Mouse (Mus musculus) stomach, postnatal 0 days (tissue): ENCODE results near the gene Slc13a3. TPM values are rescaled to one million over a fixed set of nuclear protein-coding genes. Genes with fewer than 3 reads are reported as not detected.
A peak's percentile ranks its signal among the peaks of the same experiment; 100 is the strongest.

Experiments
- ATAC-seq: fragments of 200-750 bp; cut with Nextera tagmentation; 2 replicates; pipeline ENCODE4 v1.8.0; 2017; ENCODE audit not compliant: low FRiP score, low TSS enrichment
- DNase-seq: peaks from one replicate; pipeline ENCODE4 v3.0.0-alpha.2; 2016; ENCODE audit warnings: low spot score
- H3K27ac ChIP-seq: fragments of 300-500 bp; sonication (generic); replicated peaks from 2 replicates; pipeline ENCODE4 v1.5.1; 2014; ENCODE audit warnings: mild to moderate bottlenecking, control low read depth
- H3K27me3 ChIP-seq: fragments of 300-500 bp; sonication (generic); 2 replicates; pipeline ENCODE4 v1.6.1; 2014; ENCODE audit warnings: low read length; ENCODE audit not compliant: control insufficient read depth, insufficient read depth
- H3K36me3 ChIP-seq: fragments of 300-500 bp; sonication (generic); 2 replicates; pipeline ENCODE4 v1.6.1; 2014; ENCODE audit warnings: low read length, mixed read lengths; ENCODE audit not compliant: control insufficient read depth, insufficient read depth
- H3K4me1 ChIP-seq: fragments of 300-500 bp; sonication (generic); replicated peaks from 2 replicates; pipeline ENCODE4 v1.6.1; 2014; ENCODE audit warnings: antibody characterized with exemption; ENCODE audit not compliant: control insufficient read depth, insufficient read depth
- H3K4me2 ChIP-seq: fragments of 300-500 bp; sonication (generic); replicated peaks from 2 replicates; pipeline ENCODE4 v1.6.1; 2014; ENCODE audit warnings: low read depth, mild to moderate bottlenecking, control low read depth, moderate library complexity
- H3K4me3 ChIP-seq: fragments of 300-500 bp; sonication (generic); 2 replicates; pipeline ENCODE4 v1.5.1; 2014; ENCODE audit warnings: low read depth, low read length, control low read depth
- H3K9ac ChIP-seq: fragments of 300-500 bp; sonication (generic); 2 replicates; pipeline ENCODE4 v1.6.1; 2014; ENCODE audit warnings: mild to moderate bottlenecking, low read length, control low read depth, mixed read lengths
- H3K9me3 ChIP-seq: fragments of 300-500 bp; sonication (generic); 2 replicates; pipeline ENCODE4 v1.6.1; 2016; ENCODE audit warnings: low read length; ENCODE audit not compliant: control insufficient read depth
- CTCF ChIP-seq: IDR thresholded peaks from 2 replicates; pipeline ENCODE4 v1.5.1; 2016; ENCODE audit warnings: antibody characterized with exemption, low read depth, mild to moderate bottlenecking, moderate library complexity
- EP300 ChIP-seq: optimal IDR thresholded peaks from 2 replicates; pipeline ENCODE3; 2016; ENCODE audit warnings: antibody characterized with exemption
- WGBS: fragments of 180-500 bp; shearing (Covaris S2); extraction: QIAGEN DNeasy Blood & Tissue Kit; methylation state at CpG from one replicate; pipeline ENCODE4 v1.1.7; 2014; 5-methylcytosine and 5-hydroxymethylcytosine counted together
- polyA plus RNA-seq: library from polyadenylated mRNA; unstranded; fragments of >200 nt; fragmentation: Nextera tagmentation; extraction: Ambion mirVana; gene quantifications from 2 replicates; pipeline ENCODE4 v1.2.1, GENCODE M21; 2015

The Slc13a3 gene
- polyA plus RNA-seq, 1 experiment from 2014 or later = 0.34 TPM

DNA sequence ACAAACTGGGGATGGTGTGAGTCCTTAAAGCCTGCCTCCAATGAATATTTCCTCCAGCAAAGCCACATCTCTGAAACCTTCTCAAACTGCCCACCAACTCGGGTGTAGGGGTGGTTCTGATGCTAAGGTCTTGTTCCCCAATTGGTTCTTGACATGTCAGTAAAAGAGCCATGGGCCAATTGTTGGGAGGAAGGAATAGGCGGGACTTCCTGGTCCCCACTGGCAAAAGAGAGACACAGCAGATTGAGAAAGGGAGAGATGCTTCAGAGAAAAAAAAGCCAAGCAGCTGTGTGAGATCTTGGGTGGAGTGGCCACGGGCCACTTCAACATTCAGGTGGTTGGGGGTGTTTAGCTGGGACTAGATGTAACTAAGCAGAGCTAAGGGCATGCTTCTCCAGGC lies 102.0 kb downstream of the Slc13a3 start:
- H3K4me1 ChIP-seq = no peaks in the 10 kb centered on the region
- DNase-seq = no peak
- WGBS = 15% methylated on average over 3 of the region's 3 CpGs
- H3K9ac ChIP-seq = no peak overlapping the region
- no peak for ATAC-seq
- no peaks in the 10 kb centered on the region for H3K36me3 ChIP-seq
- no peaks in the 10 kb centered on the region for H3K9me3 ChIP-seq
- TF ChIP-seq EP300 = no peak
- TF ChIP-seq CTCF = no peak
- no peak overlapping the region for H3K4me2 ChIP-seq
- H3K4me3 ChIP-seq = no peak overlapping the region
- H3K27me3 ChIP-seq = no peaks in the 10 kb centered on the region
- H3K27ac ChIP-seq = no peak overlapping the region

DNA sequence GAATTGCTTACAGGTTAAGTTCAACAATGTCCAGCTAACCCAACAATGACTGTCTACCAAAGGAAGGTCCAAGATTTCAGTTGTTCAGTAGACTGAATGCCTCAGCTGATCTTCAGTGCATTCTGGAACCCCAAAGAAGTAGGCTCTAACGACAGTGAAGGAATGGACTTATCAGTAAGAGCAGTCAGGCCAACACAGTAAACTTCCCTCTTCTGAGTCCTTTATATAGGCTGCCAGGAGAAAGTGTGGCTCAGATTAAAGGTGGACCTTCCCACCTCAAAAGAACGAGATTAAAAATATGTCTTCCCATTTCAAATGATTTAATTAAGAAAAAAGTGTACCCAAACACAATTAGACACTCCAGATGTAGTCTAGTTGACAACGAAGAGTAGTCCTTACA lies 102.7 kb downstream of the Slc13a3 start:
- Histone ChIP-seq H3K36me3 (no peaks in the 10 kb centered on the region), H3K27ac (no peak overlapping the region), H3K27me3 (no peaks in the 10 kb centered on the region), H3K9ac (no peak overlapping the region), H3K4me2 (no peak overlapping the region), H3K4me1 (no peaks in the 10 kb centered on the region), H3K4me3 (no peak overlapping the region), H3K9me3 (no peaks in the 10 kb centered on the region)
- ATAC-seq (no peak), DNase-seq (no peak)
- 75% methylated on average over 3 of the region's 3 CpGs for WGBS
- TF ChIP-seq CTCF (no peak), EP300 (no peak)

DNA sequence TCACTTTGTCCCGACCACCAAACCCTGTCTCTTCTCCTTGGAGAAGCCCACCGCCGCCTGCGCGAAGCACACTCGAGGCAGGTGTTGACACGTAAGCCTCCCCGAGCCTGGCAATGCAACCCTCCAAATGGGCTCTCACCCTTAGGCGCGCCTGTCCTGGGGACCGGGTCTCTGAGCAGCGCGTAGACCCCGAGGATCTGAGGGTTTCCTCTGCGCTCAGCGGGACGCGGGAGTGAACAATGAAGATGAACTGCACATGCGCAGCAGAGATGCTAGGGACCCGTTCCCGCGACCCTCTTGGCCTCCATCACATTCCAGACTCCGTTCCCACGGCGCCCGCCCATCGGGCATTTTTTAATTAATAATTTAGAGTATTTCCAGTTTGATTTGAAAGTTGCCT lies 104.5 kb downstream of the Slc13a3 start, which contains the start of gene Zfp663:
Gene Zfp663 (minus strand): TSS at position 234 of the 400 bp plus-strand sequence.
- no peak for TF ChIP-seq EP300
- no peak for TF ChIP-seq CTCF
- ATAC-seq (no peak), DNase-seq (no peak)
- Histone ChIP-seq H3K36me3 (no peaks in the 10 kb centered on the region), H3K4me2 (peak within 1 kb of the TSS; percentile 25; the same call in 1 of the 2 replicates), H3K4me3 (peak within 1 kb of the TSS; percentile 12), H3K27ac (no peak within 1 kb of the TSS), H3K9ac (no peak within 1 kb of the TSS), H3K4me1 (no peaks in the 10 kb centered on the region), H3K9me3 (no peaks in the 10 kb centered on the region), H3K27me3 (no peaks in the 10 kb centered on the region)
- WGBS = 2% methylated on average over 27 of the region's 27 CpGs

DNA sequence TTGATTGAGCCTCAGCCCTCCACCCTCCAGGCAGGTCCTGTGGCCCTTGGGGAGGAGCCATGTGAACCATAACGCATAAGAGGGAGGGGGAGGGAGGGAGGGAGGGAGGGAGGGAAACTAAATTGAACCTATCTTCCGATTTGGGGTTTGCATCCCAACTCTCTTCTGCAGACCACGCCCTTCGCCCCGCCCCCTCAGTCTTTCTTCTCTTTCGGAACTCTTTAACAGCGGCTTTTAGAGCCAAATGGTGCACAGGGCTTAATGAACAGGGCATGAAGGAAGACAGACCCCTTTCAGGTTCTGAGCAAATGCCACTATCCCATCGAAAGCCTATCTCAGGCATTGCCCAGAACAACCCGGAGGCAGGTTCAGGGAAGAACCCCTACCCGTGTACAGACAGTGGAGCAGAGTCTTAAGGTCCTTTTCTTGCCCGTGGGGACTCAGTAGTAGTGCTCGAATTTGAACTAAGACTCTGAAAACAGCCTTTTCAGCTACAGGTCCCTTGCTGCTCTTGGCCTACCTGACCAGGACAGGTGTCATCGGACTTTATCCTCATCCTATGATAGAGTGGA lies 105.1 kb downstream of the Slc13a3 start:
- Histone ChIP-seq H3K9ac (no peak overlapping the region), H3K27me3 (no peaks in the 10 kb centered on the region), H3K9me3 (no peaks in the 10 kb centered on the region), H3K4me2 (peak overlapping the region; percentile 20; the same call in 1 of the 2 replicates), H3K4me1 (no peaks in the 10 kb centered on the region), H3K36me3 (no peaks in the 10 kb centered on the region), H3K27ac (no peak overlapping the region), H3K4me3 (peak overlapping the region; percentile 12)
- TF ChIP-seq CTCF (no peak), EP300 (no peak)
- DNase-seq (peak; percentile 22), ATAC-seq (no peak)
- WGBS = 2% methylated on average over 13 of the region's 13 CpGs

DNA sequence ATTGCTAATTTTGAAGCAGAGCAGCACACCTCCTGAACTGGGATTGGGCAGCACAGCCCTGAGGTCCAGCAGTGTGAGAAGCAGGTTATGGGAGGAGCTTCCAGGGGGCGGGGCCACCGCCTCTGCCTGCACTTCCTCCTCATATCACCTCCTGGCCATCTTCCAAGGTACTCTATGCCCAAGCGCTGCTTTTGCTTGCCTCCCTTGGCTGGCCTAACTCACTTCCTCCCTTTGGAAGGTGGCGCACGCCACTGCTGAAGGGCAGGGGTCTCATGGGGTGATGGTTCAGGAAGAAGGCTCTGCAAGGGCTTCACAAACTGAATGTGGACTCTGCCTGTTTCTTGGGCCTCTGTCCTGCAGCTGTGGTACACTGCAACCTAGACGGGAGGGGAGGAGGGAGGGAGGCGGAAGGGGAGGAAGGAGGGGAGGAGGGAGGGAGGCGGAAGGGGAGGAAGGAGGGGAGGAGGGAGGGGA lies 105.9 kb downstream of the Slc13a3 start:
- ATAC-seq = peak; percentile 84
- Histone ChIP-seq H3K27ac (no peak overlapping the region), H3K27me3 (no peaks in the 10 kb centered on the region), H3K36me3 (no peaks in the 10 kb centered on the region), H3K4me2 (0 out of 2 replicates have a peak overlapping the region, but pooled peaks have one; percentile 19), H3K9ac (no peak overlapping the region), H3K4me1 (no peaks in the 10 kb centered on the region), H3K9me3 (no peaks in the 10 kb centered on the region), H3K4me3 (no peak overlapping the region)
- no peak for TF ChIP-seq EP300
- TF ChIP-seq CTCF = no peak
- WGBS = 0% methylated on average over 3 of the region's 8 CpGs
- DNase-seq = peak; percentile 87

DNA sequence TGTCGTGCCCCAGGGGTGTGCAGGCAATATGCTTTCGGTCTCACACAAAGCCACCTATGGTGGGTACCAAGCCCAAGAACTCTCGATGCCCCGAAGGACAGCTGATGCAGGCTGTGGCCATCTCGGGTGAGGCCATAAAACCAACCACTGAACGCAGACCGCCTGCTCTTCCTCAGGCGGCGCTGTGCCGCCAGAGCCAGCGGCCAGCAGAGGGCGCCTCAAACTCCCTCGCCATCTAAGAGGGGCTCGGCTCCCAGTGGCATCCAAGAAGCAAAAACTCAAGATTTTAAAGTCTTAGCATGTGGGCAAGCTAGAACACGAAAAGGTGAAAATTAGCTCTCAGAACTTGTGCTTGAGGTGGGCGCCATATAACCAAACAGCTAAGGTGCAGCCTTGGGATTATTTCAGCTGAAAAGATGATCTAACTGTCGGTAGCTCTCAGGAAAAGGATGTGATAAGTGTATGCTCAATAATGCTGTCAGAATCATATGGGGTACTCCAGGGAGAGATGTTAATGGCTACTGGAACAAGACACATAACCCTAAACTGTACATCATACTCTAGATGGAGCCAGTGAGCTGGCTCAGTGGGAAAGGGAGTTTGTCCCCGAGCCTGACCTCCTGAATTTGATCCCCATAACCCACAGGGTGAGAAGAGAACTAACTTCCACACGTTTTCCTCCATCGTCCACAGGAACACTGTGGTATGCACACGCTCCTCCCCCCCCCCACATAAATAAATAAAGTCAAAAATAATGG lies 108.5 kb downstream of the Slc13a3 start:
- 12% methylated on average over 21 of the region's 21 CpGs for WGBS
- Histone ChIP-seq H3K4me1 (no peaks in the 10 kb centered on the region), H3K9ac (no peak overlapping the region), H3K9me3 (no peaks in the 10 kb centered on the region), H3K4me2 (no peak overlapping the region), H3K27ac (no peak overlapping the region), H3K27me3 (no peaks in the 10 kb centered on the region), H3K36me3 (no peaks in the 10 kb centered on the region), H3K4me3 (no peak overlapping the region)
- ATAC-seq = peak; percentile 49; the same call in 1 of the 2 replicates
- TF ChIP-seq EP300 (no peak), CTCF (peak; percentile 87)
- DNase-seq = peak; percentile 55
